Mouse (Mus musculus) bone marrow, adult 2 months (tissue): Measurements from ENCODE around the gene Furin. TPM values are rescaled to one million over a fixed set of nuclear protein-coding genes. Genes with fewer than 3 reads are reported as not detected.

ENCODE experiments used
- H3K27ac ChIP-seq: fragments of 200-500 bp; 2 replicates; pipeline ENCODE4 v1.5.1; 2012; ENCODE audit warnings: low read depth, mild to moderate bottlenecking, control low read depth, inconsistent platforms, low read length; ENCODE audit not compliant: control insufficient read depth, poor library complexity, insufficient read depth
- H3K4me1 ChIP-seq: fragments of 200-500 bp; 2 replicates; pipeline ENCODE4 v1.6.1; 2011; ENCODE audit warnings: low read length; ENCODE audit not compliant: control insufficient read depth, insufficient read depth
- H3K4me3 ChIP-seq: fragments of 200-500 bp; replicated peaks from 2 replicates; pipeline ENCODE3; 2011; ENCODE audit warnings: mild to moderate bottlenecking, low read depth, low read length, control low read depth; ENCODE audit not compliant: control insufficient read depth
- CTCF ChIP-seq: fragments of 200-500 bp; IDR thresholded peaks from 2 replicates; pipeline ENCODE4 v1.5.1; 2011; ENCODE audit warnings: low read length, control low read depth; ENCODE audit not compliant: control insufficient read depth, insufficient read depth
- POLR2A ChIP-seq: fragments of 200-500 bp; IDR thresholded peaks from 2 replicates; pipeline ENCODE4 v1.6.1; 2011; ENCODE audit warnings: low read depth, mild to moderate bottlenecking, control low read depth, low read length, borderline replicate concordance; ENCODE audit not compliant: control insufficient read depth
- WGBS: fragments of 180-500 bp; shearing (Covaris S2); methylation state at CpG from one replicate; pipeline ENCODE4 v1.1.7; 2018; 5-methylcytosine and 5-hydroxymethylcytosine counted together
- polyA plus RNA-seq: library from polyadenylated mRNA; stranded (reverse); fragments of >200 nt; gene quantifications from 2 replicates; pipeline ENCODE4 v1.2.4, GENCODE M21; 2011; ENCODE audit warnings: low replicate concordance; ENCODE audit not compliant: missing spikeins, insufficient read depth, insufficient read length

Gene Furin
- polyA plus RNA-seq, 1 experiment: 31.0 TPM

DNA sequence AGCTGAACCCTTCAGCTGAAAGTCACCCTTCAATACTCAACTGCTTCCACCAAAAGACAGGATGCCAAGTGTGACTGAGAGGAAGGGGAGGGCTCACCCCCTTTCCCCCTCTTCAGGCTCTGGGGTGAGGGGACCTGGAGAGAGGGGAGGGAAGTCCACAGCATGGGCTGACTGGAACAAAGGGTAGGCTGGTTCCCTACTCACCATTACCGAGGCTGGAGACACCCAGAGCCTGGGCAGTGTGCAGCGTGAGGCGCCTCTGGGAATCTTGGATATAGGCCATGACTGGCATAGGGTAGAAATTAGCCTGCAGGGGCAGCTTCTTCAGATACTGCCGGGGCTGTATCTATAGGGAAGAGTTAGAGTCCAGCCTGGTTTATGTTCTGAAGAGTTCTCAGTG lies 47.2 kb downstream of the Furin start:
- WGBS: 78% methylated on average over 4 of the region's 4 CpGs

DNA sequence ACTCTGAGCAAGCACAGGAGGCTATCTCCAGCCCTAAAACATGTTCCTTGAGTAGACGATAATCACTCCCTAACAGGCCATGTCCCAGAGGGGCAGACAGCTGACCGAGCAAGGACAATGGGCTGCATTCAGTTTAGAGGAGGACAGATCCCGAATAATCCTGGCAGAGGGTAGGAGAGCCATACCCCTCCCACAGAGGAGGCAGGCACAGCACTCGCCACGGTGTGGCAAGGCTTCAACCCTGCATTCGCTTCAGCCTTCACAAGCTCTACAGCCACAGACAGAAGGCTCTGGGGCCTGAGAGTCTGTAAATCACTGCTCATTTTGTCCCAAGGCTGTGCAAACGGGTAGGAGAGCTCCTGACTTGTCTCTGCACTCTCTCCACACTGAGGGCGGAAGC lies 48.1 kb downstream of the Furin start:
- TF ChIP-seq CTCF (no peak), POLR2A (no peak)
- Histone ChIP-seq H3K4me1 (peaks cover 1% of the 10 kb centered on the region; the same call in 1 of the 2 replicates), H3K27ac (no peak overlapping the region), H3K4me3 (no peak overlapping the region)
- WGBS: 88% methylated on average over 8 of the region's 8 CpGs

More for the DNA sequence above, 47.2 kb downstream of the Furin start:
- Histone ChIP-seq H3K4me1 (peaks cover 1% of the 10 kb centered on the region; the same call in 1 of the 2 replicates), H3K27ac (no peak overlapping the region), H3K4me3 (no peak overlapping the region)
- TF ChIP-seq CTCF (no peak), POLR2A (no peak)

DNA sequence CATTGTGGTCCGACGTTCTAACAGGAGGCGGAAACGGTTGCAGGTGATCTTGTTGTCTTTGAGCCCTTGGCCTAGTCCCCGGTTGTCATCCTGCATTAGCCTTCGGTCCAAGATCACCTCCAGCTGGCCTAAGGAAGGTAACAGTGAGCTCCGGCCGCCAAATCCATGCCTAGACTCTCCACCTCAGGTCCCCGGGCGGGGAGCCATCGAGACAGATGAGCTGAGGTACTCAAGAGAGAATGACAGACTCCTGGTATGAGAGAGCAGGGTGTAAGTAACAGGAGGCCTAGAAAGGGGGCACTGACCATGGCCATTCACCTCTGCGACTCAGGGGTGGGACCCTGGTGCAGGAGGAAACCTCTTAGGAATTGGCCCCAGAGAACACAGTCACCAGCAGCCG lies 48.9 kb downstream of the Furin start:
- 88% methylated on average over 13 of the region's 13 CpGs for WGBS
- H3K4me1 ChIP-seq: peaks cover 1% of the 10 kb centered on the region; the same call in 1 of the 2 replicates
- TF ChIP-seq CTCF: no peak
- TF ChIP-seq POLR2A: no peak
- no peak overlapping the region for H3K4me3 ChIP-seq
- no peak overlapping the region for H3K27ac ChIP-seq

DNA sequence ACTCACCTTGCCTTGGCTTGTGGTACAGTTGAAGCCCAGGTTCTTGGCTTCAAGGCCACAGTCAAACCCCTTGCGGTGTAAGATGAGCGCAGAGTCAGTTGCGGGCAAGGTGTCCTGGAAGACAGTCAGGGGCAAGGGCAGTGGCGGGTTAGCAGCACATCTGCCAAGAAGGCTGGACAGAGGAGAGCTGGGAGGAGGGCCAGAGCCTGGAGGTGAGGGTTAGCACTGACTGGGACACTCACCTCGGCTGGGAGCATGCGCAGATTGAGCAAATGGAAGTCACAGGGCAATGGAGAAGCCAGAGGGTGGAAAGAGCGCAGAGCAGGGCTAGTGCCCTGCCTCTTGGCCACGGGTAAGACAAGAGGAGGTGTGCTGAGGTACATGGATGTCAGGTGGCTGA lies 52.3 kb downstream of the Furin start:
- H3K27ac ChIP-seq: no peak overlapping the region
- no peak overlapping the region for H3K4me3 ChIP-seq
- H3K4me1 ChIP-seq: no peaks in the 10 kb centered on the region
- WGBS: 90% methylated on average over 8 of the region's 8 CpGs
- TF ChIP-seq POLR2A (no peak), CTCF (no peak)

DNA sequence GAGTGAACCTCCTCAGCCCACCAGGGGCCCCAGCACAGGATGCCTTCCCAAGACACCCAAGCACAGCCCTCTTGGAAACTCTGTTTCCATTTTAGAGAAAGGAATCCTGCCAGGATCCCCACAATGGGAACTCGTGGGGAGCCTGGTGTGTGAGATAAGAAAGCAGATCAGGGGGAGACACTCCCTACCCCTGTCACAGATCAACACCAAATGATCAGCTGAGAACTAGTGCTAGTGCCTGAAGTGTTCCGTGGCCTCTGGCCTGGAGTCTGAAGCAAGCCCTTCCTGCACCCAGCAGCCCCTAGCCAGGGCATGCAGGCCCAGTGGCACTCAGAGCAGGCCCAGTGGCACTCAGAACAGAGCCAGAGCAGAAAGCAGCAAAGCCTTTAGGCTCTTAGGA lies 54.4 kb downstream of the Furin start:
- 59% methylated on average over 2 of the region's 2 CpGs for WGBS
- no peak overlapping the region for H3K27ac ChIP-seq
- TF ChIP-seq CTCF (no peak), POLR2A (no peak)
- no peak overlapping the region for H3K4me3 ChIP-seq
- no peaks in the 10 kb centered on the region for H3K4me1 ChIP-seq

DNA sequence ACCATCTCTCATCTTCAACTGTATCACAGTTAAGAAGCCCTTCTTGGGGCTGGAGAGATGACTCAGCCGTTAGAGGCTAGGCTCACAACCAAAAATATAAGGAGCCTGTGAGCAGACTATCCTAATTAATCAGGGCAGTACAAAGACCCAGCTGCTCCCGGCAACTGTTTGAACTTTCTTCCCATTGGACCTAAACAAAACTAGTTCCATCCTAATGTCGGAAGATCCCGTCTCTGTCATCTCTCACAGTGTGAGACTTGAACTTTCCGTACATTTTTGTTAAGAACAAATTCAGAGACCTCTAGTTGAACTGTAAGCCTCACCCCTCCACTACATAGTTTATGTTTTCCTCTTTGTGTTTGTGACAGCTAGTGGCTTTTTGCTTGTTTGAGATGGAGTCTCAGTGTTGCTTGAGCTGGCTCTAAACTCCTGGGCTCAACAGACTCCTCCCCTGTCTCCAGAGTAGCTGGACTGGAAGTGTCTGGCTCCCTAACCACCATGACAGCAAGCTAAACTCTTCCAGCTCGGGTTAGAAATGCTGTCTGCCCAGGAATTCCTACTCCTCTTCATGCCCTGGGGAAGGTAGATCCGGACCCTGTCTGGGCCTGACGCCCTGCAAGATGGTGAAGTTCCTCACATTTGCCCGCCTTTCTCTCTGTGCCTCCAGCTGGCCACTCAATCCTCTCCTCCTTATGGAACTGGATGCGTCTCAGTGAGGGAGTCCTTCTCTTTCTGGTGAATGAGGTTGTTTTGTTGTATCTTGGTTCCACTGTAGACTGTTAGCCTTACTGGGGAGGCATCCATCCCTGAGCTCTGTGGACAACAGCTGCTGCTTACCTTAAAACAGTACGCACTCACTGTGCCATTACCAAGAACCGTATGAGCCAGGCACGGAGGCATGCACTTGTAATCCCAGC lies 57.3 kb downstream of the Furin start:
- Histone ChIP-seq H3K4me1 (peaks cover 5% of the 10 kb centered on the region), H3K27ac (no peak overlapping the region), H3K4me3 (no peak overlapping the region)
- TF ChIP-seq CTCF: no peak
- no peak for TF ChIP-seq POLR2A
- WGBS: 76% methylated on average over 13 of the region's 13 CpGs

DNA sequence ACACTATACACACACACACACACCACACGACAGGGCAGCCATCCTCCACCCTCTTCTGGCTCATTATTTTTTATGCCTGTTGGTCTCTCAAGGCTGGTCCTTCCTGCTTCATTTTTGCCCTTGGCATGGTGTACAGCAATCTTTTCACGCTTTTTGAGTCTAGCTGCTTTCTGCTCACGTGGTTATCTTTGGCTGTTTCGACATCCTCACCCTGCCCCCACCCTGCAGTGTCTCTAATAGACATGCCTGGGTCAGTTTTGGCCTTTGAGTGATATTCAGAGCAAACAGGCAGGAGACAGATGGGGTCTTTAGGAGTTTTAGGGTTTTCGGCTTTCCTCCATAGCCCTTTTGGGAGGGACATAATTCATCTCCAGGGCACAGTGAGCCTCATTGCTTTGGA lies 58.4 kb downstream of the Furin start:
- no peak for TF ChIP-seq POLR2A
- TF ChIP-seq CTCF: no peak
- no peak overlapping the region for H3K27ac ChIP-seq
- 54% methylated on average over 5 of the region's 5 CpGs for WGBS
- H3K4me1 ChIP-seq: peaks cover 5% of the 10 kb centered on the region
- H3K4me3 ChIP-seq: no peak overlapping the region

DNA sequence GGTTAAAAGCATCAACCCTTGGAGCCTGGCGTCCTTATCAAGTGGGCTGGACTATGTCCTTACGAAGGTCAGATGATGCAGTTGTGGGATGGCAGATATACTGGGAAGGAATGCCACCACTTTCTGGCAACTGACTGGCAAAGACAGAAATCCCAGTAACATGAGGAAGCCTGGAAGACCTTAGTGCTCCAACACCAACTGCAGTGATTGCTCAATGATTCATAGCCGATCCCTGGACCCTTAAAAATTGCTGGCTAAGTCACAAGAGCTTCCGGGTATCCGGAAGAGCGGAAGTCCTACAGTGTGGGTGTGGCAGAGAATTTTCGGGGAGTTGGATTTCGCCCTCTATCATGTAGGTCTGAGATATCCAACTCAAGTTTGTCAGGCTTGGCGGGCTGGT lies 59.1 kb downstream of the Furin start:
- H3K4me1 ChIP-seq: peaks cover 5% of the 10 kb centered on the region
- WGBS: 83% methylated on average over 9 of the region's 9 CpGs
- no peak for TF ChIP-seq CTCF
- no peak for TF ChIP-seq POLR2A
- no peak overlapping the region for H3K27ac ChIP-seq
- H3K4me3 ChIP-seq: no peak overlapping the region

DNA sequence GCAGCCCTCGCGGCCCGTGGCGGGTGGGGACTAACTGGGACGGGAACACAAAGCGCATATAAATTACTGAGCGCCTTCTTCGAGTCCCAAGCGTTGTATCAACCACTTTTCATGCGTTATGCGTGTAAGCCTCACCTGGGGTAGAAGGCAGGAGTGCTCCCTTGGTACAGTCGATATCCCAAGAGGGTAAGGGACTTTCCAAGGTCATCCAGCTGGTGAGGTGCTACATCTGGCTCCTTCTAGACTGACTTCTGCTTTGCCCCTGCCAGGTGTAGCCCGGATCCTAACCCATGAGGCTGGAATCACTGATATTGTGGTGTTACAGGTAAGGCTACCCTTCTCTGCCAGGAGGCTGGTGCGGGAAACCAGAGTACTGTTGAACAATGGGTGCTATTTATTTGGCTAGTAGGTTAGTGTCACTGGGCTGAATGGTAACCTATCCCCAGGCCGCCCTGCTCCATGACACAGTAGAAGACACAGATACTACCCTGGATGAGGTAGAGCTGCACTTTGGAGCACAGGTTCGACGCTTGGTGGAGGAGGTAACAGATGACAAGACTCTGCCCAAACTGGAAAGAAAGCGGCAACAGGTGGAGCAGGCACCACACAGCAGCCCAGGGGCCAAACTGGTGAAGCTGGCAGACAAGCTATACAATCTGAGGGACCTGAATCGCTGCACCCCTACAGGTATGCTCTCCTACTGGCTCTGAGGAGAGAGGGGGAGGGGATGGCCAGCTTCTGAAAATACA lies 61.8 kb downstream of the Furin start:
- peaks cover 7% of the 10 kb centered on the region for H3K4me1 ChIP-seq

More for the DNA sequence above, 61.8 kb downstream of the Furin start:
- H3K4me3 ChIP-seq: peak overlapping the region; percentile 83
- TF ChIP-seq CTCF: no peak
- peak overlapping the region; percentile 71 for H3K27ac ChIP-seq
- WGBS: 24% methylated on average over 19 of the region's 19 CpGs
